Mouse (Mus musculus) adrenal gland, postnatal 25 days (tissue): ENCODE measurements around the gene Pik3r1. TPM values are rescaled to one million over a fixed set of nuclear protein-coding genes. Genes with fewer than 3 reads are reported as not detected.

Source experiments
- DNase-seq: peaks from one replicate; pipeline ENCODE4 v3.0.0; 2021; ENCODE audit warnings: mixed read lengths
- total RNA-seq: library from RNA; stranded (reverse); gene quantifications from 2 replicates; pipeline ENCODE4 v1.2.3, GENCODE M21; 2021

Pik3r1 gene
- total RNA-seq, 1 experiment from 2014 or later, result 193 TPM

- no peak for DNase-seq
Observed at GRCm38 (mm10) chr13:101707226-101707625, 60.8 kb downstream of the Pik3r1 start.

GRCm38 (mm10) chr13:101706426-101706825, 61.6 kb downstream of the Pik3r1 start:
- DNase-seq, result no peak

GRCm38 (mm10) chr13:101702096-101702775, 65.8 kb downstream of the Pik3r1 start:
- no peak for DNase-seq

GRCm38 (mm10) chr13:101701632-101702031, 66.4 kb downstream of the Pik3r1 start:
- no peak for DNase-seq

- no peak for DNase-seq
Observed at GRCm38 (mm10) chr13:101699742-101700141, 68.3 kb downstream of the Pik3r1 start.

GRCm38 (mm10) chr13:101697966-101698365, 70.1 kb downstream of the Pik3r1 start:
- DNase-seq, result no peak

- DNase-seq, result no peak
Observed at GRCm38 (mm10) chr13:101697461-101697860, 70.6 kb downstream of the Pik3r1 start.

- no peak for DNase-seq
Observed at GRCm38 (mm10) chr13:101696827-101697226, 71.2 kb downstream of the Pik3r1 start.

GRCm38 (mm10) chr13:101696316-101696715, 71.7 kb downstream of the Pik3r1 start:
- no peak for DNase-seq

GRCm38 (mm10) chr13:101695876-101696275, 72.1 kb downstream of the Pik3r1 start:
- DNase-seq, result peak; percentile 91

- DNase-seq, result peak; percentile 64
Observed at GRCm38 (mm10) chr13:101694496-101695251, 73.3 kb downstream of the Pik3r1 start.

- peak; percentile 52 for DNase-seq
Observed at GRCm38 (mm10) chr13:101693967-101694495, 74.0 kb downstream of the Pik3r1 start.

- no peak for DNase-seq
Observed at GRCm38 (mm10) chr13:101692866-101693691, 74.9 kb downstream of the Pik3r1 start.

- DNase-seq, result peak; percentile 28
Observed at GRCm38 (mm10) chr13:101692239-101692784, 75.7 kb downstream of the Pik3r1 start.

GRCm38 (mm10) chr13:101691669-101692068, 76.3 kb downstream of the Pik3r1 start:
- DNase-seq, result no peak

GRCm38 (mm10) chr13:101690911-101691655, 76.9 kb downstream of the Pik3r1 start:
- no peak for DNase-seq

- peak; percentile 25 for DNase-seq
Observed at GRCm38 (mm10) chr13:101690167-101690566, 77.8 kb downstream of the Pik3r1 start.

- DNase-seq, result no peak
Observed at GRCm38 (mm10) chr13:101686256-101686655, 81.8 kb downstream of the Pik3r1 start.

- no peak for DNase-seq
Observed at GRCm38 (mm10) chr13:101684706-101685105, 83.3 kb downstream of the Pik3r1 start.

- DNase-seq, result no peak
Observed at GRCm38 (mm10) chr13:101682378-101682777, 85.6 kb downstream of the Pik3r1 start.

GRCm38 (mm10) chr13:101680083-101680482, 87.9 kb downstream of the Pik3r1 start:
- no peak for DNase-seq
